Mouse (Mus musculus) mouse trophoblast stem cell (cell line): Measurements from ENCODE around the gene Cldn22.
"Not testable (repeated sequence)": the region's sequence is repeated elsewhere in the genome, so short reads cannot be mapped to it uniquely, and the experiment has no call there.

Experiments
- in situ Hi-C, 2 experiments: fragments of 300-500 bp; cut with MseI, MboI; formaldehyde crosslinking; loops; 2 replicates in 1 of 2; 3 replicates in 1 of 2; pipeline ENCODE4 v1.15.1; 2025

The Cldn22 gene

DNA sequence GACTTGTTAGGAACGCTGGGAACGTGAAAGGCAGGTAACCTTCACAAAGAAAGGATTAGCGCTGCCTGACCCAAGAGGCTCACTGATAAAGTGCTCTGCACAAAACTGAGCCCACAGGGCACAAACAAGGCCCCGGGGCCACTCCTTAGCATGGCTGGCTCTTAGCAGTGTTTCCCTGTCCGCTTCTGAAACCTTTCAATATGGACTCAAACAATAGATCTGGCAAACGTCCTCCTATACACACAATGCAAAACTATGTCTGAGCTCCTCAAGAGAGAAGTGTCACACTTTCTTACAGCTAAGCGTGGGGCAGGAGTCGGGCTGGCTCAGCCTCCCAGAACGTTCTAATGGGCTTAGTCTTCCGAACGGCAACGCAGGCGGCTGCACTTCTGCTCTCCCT lies at the start of gene Cldn22:
TSS of gene Cldn22 (plus strand) at position 301 of the 400 bp plus-strand sequence.
- in situ Hi-C loops: no loop called here

DNA sequence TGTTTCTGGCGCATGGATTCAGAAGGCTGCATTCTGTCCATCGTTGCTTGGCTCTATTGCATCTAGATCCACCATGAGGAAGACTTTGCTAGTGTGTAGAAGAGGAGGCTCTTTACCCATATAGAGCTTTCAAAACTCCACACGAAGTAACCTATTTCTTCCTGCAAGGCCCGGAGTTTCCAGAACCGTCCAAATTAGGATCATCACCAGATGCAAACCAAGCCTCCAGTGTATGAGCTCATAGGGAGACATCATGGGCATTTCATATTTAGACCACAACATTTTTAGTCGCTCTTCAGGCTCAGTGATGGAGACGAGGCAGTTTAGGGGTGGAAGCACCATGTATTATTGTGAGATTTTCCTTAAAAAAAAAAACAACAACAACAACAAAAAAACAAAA lies 46.9 kb upstream of the Cldn22 start:
- in situ Hi-C loops: no loop called here

GRCm38 (mm10) chr8:47779589-47779988 lies 44.7 kb upstream of the Cldn22 start:
- in situ Hi-C loops: no loop called here

DNA sequence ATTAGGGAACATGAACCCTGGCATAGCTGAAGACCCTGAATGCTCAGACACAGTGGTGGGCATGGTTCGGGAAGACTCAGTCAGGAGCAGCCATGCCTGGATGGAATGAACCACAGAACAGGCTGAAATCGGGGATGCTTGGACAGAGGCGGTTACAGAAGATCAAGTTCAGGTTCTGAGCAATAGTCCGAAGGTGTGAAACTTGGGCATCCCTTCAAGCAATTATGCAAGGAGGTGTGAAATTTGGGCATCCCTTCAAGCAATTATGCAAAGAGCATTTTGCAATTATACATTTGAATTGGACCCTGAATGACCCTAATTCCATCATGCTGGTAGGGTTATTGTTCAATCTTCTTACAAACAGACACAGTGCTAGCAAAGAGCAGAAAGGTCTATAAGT lies 42.4 kb upstream of the Cldn22 start:
- in situ Hi-C loops: no loop called here

DNA sequence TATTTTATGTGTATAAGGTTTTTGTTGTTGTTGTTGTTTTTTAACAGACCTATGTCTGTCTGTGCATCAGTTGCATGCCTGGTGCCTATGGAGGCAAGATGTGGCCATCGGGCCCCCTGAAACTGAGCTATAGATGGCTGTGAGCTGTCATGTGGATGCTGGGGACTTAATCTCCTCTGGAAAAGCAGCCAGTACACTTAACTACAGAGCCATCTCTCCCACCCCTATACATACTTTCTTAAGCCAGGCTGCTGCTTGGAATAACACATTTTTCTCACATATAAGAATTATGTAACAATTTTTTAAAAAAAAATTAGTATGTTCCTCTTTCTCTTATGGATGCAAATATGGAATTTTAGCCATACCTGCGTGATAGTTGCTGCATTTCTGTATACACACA lies 40.7 kb upstream of the Cldn22 start:
- in situ Hi-C loops: no loop called here

- in situ Hi-C loops: no loop called here
Measured at GRCm38 (mm10) chr8:47783944-47784343, 40.3 kb upstream of the Cldn22 start.

GRCm38 (mm10) chr8:47784436-47784835 lies 39.8 kb upstream of the Cldn22 start:
- in situ Hi-C loops: no loop called here

DNA sequence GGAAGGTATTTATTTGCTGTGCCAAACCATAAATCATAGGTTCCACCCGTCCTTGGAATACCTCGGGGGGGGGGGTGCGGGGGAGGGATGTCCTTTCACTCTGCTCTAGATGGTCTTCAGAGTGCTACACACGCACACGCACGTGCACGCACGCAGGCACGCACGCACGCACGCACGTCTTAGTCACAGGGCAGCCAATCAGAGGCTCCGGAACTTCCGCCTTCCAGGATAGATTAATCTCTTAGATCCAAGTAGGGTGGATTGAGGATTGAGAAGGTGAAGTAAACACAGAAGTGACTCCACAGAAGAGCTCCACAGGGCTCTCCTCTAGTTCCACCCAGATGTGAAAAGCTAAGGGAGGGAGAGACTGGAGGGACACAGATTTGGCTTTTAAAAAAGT lies 38.0 kb upstream of the Cldn22 start:
- in situ Hi-C loops: no loop called here

DNA sequence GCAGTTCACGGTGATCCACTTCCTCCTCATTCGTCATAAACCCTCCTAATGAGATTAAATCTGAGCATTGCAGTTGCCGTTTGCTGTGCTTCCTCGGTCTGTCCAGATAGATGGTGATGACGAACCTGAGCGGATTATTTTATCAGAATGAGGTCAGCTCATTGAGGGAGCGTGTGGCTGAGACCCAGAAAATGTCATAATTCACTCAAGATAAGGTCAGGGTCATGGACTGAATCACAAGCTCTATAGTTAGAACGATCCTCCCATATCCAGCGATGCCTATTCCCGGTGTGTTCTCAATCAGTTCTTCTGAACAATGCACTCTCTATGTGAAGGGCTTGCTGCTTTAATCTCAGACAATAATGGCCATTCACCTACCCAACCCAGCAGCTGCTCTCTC lies 36.6 kb upstream of the Cldn22 start:
- in situ Hi-C loops: no loop called here

GRCm38 (mm10) chr8:47791986-47792385 lies 32.3 kb upstream of the Cldn22 start:
- in situ Hi-C loops: no loop called here

DNA sequence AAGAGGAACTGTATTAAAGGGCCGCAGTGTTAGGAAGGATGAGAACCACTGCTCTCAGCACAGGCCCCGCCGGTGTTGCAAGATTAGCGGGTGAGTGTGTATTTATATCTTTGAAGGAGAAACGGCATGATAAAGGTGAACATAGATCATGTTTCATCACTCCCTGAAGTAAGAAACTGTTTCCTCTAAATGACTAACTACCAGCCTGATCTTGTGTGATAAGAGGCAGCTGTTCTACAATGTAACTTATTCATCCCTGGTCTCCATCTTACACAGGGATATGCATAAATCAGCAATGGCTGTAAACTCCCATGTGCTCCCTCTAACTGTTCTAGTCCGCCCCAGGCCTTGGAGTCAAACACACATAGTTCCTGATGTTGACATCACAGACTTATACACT lies 24.8 kb upstream of the Cldn22 start:
- in situ Hi-C loops: no loop called here

DNA sequence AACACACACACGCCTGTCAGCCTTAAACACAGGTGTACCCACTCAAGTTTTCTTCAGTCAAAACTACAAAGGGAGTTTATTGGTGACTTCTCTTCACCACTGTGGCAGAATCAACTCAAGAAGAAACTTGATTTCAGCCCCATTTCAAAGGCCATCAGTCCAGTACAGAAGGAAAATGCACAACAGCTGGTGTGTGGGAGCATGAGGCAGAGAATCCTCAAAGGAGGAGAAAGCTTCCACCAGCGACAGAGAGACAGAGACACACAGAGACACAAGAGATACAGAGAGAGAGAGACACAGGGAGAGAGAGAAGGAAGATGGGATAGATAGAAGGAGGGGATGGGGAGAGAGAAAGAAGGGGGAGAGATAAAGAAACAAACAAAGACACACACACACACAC lies 21.9 kb upstream of the Cldn22 start:
- in situ Hi-C loops: no loop called here

DNA sequence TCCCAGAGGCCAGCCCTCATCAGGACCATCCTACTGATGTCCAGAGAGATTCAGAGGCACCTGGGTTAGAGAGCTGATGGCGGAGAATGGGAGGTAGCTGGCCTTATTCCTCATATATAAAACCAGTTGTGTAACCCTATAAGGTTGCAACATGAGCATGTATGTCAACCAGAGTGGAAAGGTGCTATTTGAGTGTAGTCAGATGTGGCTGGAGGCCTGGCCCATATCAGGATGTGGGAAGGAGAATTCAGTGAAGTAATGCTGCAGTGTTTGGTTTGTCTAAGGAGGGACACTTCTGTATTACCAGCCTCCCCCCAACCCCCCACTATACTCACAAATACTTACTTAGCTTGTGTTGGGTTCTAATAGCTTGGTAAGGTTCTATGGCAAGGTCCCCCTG lies 20.0 kb upstream of the Cldn22 start:
- in situ Hi-C loops: no loop called here

- in situ Hi-C loops: no loop called here
Measured at GRCm38 (mm10) chr8:47809970-47810665, 14.2 kb upstream of the Cldn22 start.

GRCm38 (mm10) chr8:47810666-47811015 lies 13.6 kb upstream of the Cldn22 start:
- in situ Hi-C loops: no loop called here

DNA sequence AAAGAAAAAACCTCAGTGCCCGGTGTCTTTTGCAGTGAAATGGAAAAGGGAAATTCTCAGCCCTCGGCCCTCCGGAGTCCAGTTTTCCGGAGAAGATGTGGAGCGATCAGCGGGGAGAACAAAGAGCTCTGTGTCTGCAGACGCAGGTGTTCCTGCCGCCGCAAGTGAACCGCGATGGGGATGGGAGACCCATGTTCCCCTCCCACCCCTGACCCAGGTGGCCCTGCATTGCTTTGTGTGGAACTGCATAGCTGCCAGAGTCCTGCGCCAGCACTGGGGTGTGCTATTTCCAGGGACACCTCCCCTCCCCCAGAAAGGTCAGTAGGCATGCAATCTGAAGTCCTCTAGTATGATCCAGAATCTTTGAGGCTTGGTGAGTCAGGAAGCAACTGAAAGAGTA lies 13.1 kb upstream of the Cldn22 start:
- in situ Hi-C loops: no loop called here

DNA sequence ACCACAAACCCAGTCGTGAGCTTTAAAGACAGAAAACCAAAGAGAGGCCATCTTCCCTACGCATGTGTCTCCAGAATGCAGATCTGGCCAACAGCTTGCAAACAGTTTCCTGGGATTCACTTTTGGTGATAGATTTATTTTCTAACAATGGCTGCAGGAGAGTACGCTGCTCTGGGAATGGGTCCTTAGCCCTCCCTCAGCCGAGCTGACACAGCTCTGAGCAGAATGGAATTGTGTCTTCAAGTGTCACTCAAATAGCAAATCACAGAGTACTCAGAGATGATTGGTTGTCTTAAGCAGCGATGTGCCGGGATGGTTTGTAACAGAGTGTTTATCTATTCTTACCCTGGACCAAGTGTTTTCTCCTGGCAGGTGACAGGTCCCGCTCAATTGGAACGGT lies 5.2 kb upstream of the Cldn22 start:
- in situ Hi-C loops: no loop called here

DNA sequence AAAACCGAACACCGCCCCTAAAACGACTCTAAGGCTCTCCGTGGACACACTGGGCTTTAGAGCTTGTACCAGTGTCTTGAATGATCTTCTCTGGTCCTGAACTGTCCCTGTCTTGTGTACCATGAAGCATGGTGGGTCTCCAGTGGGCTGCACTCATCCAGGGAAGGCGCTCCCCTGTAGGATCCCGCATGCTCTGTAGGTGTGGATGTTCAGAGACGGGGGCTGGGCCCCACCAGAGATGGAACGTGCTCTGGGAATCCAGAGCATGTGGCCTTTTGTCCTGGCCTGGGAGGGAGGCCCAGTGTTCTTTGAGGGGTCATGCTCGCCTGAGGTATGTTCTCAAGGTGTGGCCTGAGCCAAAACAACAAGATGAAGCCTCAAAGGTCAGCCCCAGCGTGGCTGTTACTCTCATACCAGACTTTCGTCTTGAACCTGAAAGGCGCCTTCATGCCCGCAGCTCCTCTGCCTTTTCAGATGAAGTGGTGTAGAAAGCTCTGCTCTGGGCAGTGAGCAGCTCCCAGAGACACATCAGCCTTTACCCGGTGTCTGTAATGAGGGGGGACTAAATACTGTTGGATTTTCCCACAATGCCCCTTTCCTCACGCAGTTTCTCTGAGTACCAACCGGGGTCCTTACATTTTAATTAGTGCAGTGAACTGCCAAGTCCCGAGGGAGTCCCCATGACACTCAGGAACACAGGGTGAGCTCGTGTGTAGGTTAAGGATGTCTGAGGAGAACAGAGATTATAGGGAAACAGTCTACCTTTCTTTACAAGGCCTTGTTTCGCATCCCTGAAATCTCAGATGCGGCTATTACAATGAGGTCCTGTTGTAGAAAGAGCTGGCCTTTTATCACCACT lies 3.1 kb upstream of the Cldn22 start:
- in situ Hi-C loops: no loop called here

DNA sequence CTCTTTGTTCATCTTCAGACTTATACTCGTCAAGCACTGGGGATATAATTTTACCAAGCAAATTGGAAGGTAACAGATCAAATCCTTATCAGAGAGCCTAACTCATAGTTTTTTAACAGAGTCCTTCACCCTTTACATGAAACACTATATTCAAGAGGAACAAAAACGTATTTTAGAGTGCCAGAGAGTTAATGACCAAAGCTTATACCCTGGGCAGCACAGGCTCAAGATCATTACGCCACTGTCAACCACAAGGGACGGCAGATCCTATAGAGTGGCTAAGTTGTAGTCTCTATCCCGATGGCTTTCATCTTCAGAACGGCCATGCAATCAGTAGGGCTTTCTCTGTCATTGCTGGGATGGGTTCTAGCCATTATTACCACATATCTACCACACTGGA lies 2.4 kb upstream of the Cldn22 start, which contains the start of gene Cldn24:
TSS of gene Cldn24 (plus strand) at position 301 of the 400 bp plus-strand sequence.
- in situ Hi-C loops: no loop called here

- in situ Hi-C loops: not testable (repeated sequence)
Measured at GRCm38 (mm10) chr8:47822541-47822940, 1.7 kb upstream of the Cldn22 start.

DNA sequence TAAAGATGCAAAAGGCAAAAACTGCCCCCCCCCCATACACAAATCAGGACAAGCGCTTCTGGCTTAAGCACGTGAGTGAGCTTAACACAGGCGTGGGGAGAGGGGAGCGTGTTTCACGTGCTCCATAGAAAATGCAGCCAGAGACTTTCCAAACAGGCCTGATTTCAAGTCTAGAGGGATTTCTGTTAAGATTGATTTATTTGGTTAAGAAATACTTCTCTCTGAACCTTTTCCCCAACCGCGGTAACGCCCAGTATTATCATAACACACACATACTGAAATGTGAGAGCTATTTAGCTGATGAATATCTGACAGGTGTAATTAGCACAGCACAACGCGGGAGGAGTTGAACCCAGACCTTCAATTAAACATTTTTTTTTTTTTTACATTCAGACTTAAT lies 505 bp upstream of the Cldn22 start:
- in situ Hi-C loops: no loop called here

DNA sequence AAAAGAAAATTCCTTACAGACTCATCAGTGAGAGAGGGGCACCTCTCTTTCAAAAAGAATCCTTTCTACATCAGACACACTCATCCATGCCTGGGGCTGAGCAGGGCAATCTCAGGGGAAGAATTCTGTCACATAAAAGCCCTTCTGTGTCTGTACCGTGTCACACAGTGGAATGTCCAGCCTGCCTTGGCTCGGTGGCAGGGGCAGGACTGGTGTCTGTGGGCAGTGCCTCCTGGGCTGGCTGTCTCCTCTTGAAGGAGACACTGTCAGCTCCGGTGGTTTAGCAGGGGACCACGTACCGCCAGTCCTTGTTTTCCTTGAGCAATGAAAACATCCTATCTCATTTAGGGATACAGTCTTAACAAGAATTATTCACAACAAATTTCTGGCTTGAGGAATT lies 1.3 kb downstream of the Cldn22 start:
- in situ Hi-C loops: no loop called here

GRCm38 (mm10) chr8:47826911-47827310 lies 2.6 kb downstream of the Cldn22 start:
- in situ Hi-C loops: no loop called here
